Mouse (Mus musculus) small intestine, adult 10 weeks (tissue): ENCODE measurements around the gene Tmem94. TPM values are rescaled to one million over a fixed set of nuclear protein-coding genes. Genes with fewer than 3 reads are reported as not detected.

Source experiments
- polyA plus RNA-seq: library from polyadenylated mRNA; stranded (reverse); fragments of 350-450 nt; fragmentation: Illumina TruSeq; extraction: RNeasy Lipid Tissue Mini Kit (QIAGEN cat#74804); gene quantifications from one replicate; pipeline ENCODE4 v1.2.3, GENCODE M21; 2014; ENCODE audit warnings: low replicate concordance

Tmem94 gene
- 0.59 TPM for polyA plus RNA-seq

GRCm38 (mm10) chr11:115765103-115765606, at the start of gene Tmem94:
Gene Tmem94, plus strand, starts transcription at chr11:115765433.

DNA sequence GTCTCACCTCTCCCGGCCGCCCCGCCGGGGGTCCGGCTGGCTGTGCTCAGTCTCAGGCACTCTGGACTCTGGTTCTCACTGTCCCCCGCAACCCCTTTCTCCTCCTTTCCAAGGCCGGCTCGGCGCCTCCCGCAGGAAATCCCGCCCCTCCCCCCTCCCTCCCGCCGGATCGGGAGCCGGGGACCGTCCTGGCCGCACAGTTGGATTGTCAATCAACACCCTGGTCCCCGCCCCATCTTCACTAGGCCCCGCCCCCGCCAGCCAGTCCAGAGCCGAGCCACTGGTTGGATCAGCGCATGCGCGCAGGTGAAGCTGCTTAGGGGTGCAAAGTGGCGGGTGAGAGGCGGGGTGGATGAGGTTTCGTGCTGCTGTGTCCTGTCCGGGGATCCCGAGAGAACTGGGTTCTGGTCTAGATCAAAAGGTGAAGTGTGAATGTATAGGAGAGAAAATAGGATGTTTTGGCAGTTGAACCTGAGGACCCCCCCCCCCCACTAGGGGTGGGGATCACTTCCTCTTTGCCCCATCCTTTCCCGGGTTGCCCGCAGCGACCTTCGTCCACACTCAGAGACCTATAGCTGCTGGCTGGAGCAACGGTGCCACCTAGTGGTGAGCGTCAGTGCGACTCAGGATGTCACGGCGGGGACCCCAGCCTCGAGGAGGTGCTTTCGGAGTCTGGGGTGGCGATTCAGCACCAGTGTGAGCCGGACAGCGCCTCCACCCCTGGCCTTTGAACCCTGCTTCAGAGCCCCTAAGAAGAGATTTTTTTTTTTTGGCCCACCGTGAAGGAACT, 48.5 kb downstream of the Tmem94 start, which contains the start of gene Caskin2:
Caskin2 (minus strand) TSS at position 133 of the 790 bp plus-strand sequence.

GRCm38 (mm10) chr11:115814605-115815450, 49.6 kb downstream of the Tmem94 start, which contains the start of gene Tsen54:
Gene Tsen54, plus strand, starts transcription at chr11:115814724.

DNA sequence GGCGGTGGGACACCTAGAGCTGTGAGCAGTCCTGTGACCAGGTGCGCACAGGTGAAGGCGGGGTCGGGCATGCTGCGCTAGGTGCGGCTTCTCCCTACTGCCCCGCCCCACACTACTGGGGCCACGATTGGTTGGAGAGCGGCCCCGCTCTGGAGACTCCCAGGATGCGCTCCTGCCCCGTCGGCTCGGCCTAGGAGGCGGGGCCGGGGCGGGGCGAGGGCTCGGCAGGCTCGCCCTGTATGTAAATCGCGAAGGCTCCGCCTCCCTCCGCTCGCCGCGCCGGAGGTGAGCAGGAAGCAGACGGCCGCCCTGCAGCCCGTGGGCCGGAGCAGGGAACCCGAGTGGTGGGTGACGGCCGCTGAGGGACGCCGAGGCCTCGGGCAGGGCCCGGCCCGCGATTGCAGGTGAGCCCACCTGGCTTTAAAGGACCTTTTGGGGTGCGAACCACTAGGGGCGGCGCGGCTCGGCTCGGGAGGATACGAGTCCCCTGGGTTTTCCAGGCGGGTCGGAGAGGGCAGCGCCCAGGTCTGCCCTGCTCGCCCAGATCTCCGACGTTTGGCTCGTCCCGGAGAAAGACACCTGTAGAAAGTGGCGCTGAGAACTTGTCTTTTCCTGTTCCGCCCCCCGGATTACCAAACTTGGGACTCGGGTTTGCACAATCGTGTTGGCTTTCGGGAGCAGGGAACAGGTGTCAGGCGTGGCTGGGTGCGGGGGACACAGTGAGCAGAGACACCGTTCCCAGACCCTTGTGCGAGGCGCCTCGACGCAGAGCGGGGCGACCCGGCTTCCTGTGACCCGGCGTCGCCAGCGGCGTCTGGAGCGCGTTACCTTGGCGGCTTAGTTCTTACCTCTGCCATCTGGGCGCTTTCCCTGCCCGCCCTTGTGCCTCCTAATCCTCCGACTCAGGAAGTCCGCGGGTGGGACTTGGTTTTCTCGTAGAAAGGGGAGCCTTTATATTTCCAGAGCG, 58.8 kb downstream of the Tmem94 start, which contains the start of gene Llgl2:
Llgl2 (plus strand) TSS at position 276 of the 967 bp plus-strand sequence.

Other genes with a start within 250 kb of the Tmem94 start
- 992 TPM for gene Sumo2, start 229.2 kb upstream of the Tmem94 start, polyA plus RNA-seq
- gene Nup85, start 201.0 kb upstream of the Tmem94 start, polyA plus RNA-seq, result 15.1 TPM
- gene Mrps7, start 161.5 kb upstream of the Tmem94 start, polyA plus RNA-seq, result 2.0 TPM
- 2.8 TPM for gene Gga3, start 161.4 kb upstream of the Tmem94 start, polyA plus RNA-seq
- gene Mif4gd, start 152.5 kb upstream of the Tmem94 start, polyA plus RNA-seq, result 16.5 TPM
- gene Slc25a19, start 137.1 kb upstream of the Tmem94 start, polyA plus RNA-seq, result 2.2 TPM
- 83.4 TPM for gene Grb2, start 56.8 kb upstream of the Tmem94 start, polyA plus RNA-seq
- gene Caskin2, start 48.2 kb downstream of the Tmem94 start, polyA plus RNA-seq, result 0.26 TPM
- not detected for gene Tsen54, start 49.3 kb downstream of the Tmem94 start, polyA plus RNA-seq
- gene Llgl2, start 58.6 kb downstream of the Tmem94 start, polyA plus RNA-seq, result 3.8 TPM
- gene Myo15b, start 93.0 kb downstream of the Tmem94 start, polyA plus RNA-seq, result 14.8 TPM
- gene Smim5, start 134.5 kb downstream of the Tmem94 start, polyA plus RNA-seq, result not detected
- gene Smim6, start 146.6 kb downstream of the Tmem94 start, polyA plus RNA-seq, result 1.3 TPM
- gene Sap30bp, start 167.8 kb downstream of the Tmem94 start, polyA plus RNA-seq, result 2.9 TPM
- 1.3 TPM for gene Recql5, start 168.0 kb downstream of the Tmem94 start, polyA plus RNA-seq
- gene Itgb4, start 209.3 kb downstream of the Tmem94 start, polyA plus RNA-seq, result 0.26 TPM
- gene Galk1, start 247.3 kb downstream of the Tmem94 start, polyA plus RNA-seq, result not detected